Mouse (Mus musculus): ENCODE measurements at regions not wholly inside any gene's neighbourhood (a gene's known extent, or its start where the extent isn't known, plus 50 kb on each side); places are given as distances from the start of the nearest gene placed in this dataset.

DNA sequence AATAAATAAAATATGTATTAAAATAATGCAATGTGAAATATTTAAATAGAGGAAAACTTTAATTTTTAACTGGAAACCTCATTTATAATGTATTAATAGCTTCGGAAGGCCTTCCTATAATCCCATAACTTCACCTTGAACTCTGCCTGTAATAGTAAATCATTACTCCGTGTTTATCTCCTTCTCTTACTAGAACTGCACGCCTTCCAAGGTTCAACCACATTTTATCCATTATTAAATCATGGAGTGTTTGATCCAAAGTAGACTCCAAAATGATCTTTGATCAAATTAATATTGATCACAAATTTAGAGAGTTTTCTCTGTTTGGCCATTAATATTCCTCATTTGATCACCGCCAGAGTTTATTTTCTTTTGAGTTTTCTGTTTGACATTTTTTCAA lies 114.8 kb upstream of the Adgrl2 start:
- no peak for DNase-seq (ENCODE audit: low spot score)

- no peak for DNase-seq (ENCODE audit: low spot score)
These were observed 113.7 kb upstream of the Adgrl2 start for GRCm38 (mm10) chr3:149104080-149104479.

DNA sequence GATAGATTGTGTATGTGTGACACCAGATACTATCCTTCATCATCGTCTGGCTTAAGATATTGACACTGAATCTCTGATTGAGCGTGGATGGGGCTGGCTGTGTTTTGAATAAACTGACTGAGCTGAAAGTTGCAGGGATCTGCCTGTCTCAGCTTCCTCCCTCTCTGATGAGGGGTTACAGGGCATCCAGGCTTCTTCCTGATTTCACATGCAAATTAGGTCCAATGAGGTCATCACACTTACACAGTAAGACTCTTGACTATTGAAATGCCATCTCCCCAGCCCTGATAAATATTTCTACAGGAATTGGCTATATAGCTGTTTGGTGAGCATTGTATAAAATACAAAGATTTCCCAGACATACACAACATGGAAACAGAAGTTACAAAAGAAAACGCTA lies 113.1 kb upstream of the Adgrl2 start:
- no peak for DNase-seq (ENCODE audit: low spot score)

- no peak for DNase-seq (ENCODE audit: low spot score)
These were observed 112.5 kb upstream of the Adgrl2 start for GRCm38 (mm10) chr3:149102846-149103245.

DNA sequence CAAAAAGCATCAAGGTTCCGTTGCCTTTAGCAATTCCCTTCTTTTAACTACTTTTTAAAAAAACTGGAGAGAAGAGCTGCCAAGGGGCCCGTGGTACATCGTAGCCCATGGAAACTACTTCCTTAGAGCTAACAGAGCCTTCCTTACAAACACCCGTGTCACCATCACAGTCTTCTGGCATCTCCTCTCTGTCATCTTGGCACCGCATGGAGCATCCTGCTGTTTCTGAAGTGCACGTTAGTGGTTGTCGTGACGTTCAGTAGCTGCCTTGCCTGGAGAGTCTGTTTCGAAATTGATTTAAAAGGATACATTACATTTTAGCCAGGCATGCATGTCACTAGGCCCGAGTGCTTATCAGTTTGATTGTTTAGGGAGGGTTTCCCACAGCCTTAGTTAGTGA lies 111.4 kb upstream of the Adgrl2 start:
- no peak for DNase-seq (ENCODE audit: low spot score)

GRCm38 (mm10) chr3:149098764-149099163 lies 108.4 kb upstream of the Adgrl2 start:
- no peak for DNase-seq (ENCODE audit: low spot score)

- no peak for DNase-seq (ENCODE audit: low spot score)
These were observed 106.7 kb upstream of the Adgrl2 start for GRCm38 (mm10) chr3:149097026-149097425.

- no peak for DNase-seq (ENCODE audit: low spot score)
These were observed 102.3 kb upstream of the Adgrl2 start for GRCm38 (mm10) chr3:149092649-149093048.

GRCm38 (mm10) chr3:149090103-149090502 lies 99.7 kb upstream of the Adgrl2 start:
- DNase-seq (ENCODE audit: low spot score) = no peak

- DNase-seq (ENCODE audit: low spot score) = no peak
These were observed 98.3 kb upstream of the Adgrl2 start for GRCm38 (mm10) chr3:149088621-149089128.

- DNase-seq (ENCODE audit: low spot score) = no peak
These were observed 97.1 kb upstream of the Adgrl2 start for GRCm38 (mm10) chr3:149087488-149087887.

- DNase-seq (ENCODE audit: low spot score) = no peak
These were observed 96.3 kb upstream of the Adgrl2 start for GRCm38 (mm10) chr3:149086704-149087103.

DNA sequence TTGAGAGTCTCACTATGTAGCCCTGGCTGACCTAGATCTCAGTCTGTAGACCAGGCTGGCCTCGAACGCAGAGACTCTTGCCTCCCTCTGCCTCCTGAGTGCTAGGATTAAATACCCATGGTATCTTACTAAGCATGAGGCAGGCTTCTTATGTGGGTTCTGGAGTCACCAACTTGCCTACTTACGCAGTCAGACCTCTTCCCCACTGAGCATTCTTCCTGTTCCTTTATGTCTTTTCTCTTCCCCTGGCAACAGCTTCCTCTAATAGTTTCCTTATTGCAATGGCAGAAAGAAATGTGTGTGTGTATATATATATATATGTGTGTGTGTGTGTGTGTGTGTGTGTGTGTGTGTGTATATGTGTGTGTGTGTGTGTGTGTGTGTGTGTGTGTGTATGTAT lies 95.7 kb upstream of the Adgrl2 start:
- DNase-seq (ENCODE audit: low spot score) = no peak

GRCm38 (mm10) chr3:149084861-149085598 lies 94.7 kb upstream of the Adgrl2 start:
- no peak for DNase-seq (ENCODE audit: low spot score)

DNA sequence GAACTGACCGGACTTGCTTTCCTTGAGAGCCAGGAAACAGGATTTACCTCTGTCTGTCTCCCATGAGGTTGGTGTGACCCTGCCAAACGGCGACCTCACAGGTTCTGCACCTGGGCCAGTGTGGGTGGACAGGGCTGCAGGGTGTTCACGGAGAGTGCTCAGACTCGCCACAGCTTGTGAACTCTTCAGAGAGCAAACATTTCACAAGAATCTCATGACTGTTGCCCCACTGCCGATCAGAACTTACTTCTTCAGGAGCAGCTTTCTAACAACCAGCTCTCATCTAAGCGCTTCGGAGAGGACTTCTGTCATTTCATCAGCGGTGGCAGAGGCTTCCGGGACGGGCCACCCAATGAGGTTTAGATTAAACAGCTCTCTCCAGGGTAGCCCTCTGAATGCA lies 93.0 kb upstream of the Adgrl2 start:
- DNase-seq (ENCODE audit: low spot score) = no peak

DNA sequence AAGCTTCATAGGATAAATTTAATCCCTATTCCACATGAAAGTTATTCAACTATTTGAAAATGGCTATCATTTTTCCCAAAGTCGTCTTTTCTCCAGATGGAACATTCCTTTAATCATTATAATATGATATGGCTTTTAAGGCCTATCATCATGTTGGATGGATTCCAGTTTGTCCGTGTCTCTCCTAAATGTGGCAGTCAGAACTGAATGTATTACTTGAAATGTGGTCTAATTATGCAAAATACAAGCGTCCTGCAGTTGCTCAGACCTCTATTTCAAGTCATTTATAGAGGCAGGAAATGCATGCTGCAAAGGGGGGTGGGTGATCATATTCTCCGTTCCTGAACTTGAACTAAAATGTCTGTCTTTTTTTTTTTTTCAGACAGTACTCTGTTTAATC lies 88.5 kb upstream of the Adgrl2 start:
- DNase-seq (ENCODE audit: low spot score) = no peak

DNA sequence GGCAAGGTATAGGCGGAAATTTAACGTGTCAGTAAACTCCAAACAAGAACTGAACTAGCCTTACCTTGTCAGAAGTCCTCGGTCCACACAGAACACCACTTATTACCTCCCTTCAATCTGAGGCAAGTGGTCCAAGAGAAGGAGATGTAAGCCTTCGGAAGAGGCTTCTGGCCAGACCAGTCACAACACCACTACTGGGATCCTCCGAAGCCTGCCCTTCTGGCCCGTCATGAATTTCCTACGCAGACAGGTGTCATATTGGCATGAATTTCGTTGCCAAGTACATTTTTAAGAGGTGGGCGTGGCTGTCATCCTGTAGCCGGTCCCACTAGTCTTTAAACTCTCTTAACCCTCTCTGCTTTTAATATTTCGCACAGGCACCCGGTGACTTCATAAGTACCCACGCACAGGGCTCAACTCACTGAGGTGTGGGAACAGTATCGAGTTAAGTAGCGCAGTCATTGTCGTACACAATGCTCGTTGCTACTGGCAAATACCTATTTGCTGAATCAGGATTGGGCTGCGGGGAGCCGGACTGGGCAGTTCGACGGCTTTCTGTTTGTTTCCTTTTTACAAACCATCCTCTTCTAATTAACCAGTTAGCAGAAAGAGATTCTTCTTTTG lies 86.7 kb upstream of the Adgrl2 start:
- DNase-seq (ENCODE audit: low spot score) = no peak

GRCm38 (mm10) chr3:149075488-149075851 lies 85.1 kb upstream of the Adgrl2 start:
- DNase-seq (ENCODE audit: low spot score) = no peak

DNA sequence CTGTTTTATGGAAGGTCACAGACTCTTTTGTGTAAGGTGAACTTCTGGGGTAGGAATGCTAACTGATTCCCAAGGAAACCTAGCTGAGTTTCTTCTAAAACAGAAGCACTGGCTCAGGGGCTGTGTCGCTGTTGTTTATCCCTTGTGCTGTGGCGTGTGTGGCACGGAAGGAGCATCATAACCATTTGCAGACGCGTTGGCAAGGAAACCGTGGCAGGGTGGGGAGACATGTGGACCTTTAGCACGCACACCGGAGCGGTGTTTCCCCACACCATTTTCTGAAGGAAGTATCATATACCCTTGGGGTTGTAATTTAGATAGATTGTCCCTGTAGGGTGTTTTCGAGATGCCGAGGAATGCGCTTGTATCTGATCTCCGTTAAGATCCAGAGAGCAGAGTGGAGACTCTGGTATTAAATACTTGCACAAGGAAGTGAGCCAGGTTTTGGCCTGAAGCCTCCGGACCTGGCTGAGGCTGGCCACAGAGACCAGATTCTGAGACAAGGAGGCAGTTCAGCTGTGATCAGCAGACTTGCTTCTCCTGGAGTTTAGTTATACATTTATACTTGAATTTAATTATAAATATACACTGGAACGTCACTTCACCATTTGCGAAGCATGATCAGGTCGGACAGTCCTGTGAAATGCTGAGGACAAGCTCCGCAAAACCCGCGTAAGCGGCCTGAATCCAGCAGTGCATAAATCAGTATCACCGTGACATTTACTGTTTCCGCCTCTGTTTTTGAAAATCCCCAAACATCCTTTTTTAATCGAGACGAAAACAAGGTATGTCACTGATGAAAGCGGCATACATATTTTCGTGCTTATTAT lies 84.5 kb upstream of the Adgrl2 start:
- DNase-seq (ENCODE audit: low spot score) = no peak

- no peak for DNase-seq (ENCODE audit: low spot score)
These were observed 79.8 kb upstream of the Adgrl2 start for GRCm38 (mm10) chr3:149070201-149070600.

- no peak for DNase-seq (ENCODE audit: low spot score)
These were observed 79.1 kb upstream of the Adgrl2 start for GRCm38 (mm10) chr3:149069436-149069835.

DNA sequence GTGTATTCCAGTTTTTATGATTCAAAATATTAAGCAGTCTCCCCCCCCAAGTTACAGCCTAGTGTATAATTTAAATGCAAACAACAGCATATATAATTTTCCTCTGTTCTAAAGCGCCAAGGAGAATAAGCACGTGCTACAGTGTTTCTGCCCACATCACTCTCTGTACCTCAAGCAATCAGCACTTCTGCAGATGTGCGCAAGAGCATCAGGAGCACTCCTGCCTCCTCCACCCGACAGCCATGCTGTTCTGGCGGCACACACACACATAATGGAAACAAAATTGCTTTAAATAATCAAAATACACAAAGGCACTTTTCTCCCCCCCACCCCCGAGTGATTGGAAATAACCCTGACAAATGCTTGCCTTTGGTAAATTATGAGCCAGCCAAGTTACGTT lies 78.5 kb upstream of the Adgrl2 start:
- DNase-seq (ENCODE audit: low spot score) = no peak

DNA sequence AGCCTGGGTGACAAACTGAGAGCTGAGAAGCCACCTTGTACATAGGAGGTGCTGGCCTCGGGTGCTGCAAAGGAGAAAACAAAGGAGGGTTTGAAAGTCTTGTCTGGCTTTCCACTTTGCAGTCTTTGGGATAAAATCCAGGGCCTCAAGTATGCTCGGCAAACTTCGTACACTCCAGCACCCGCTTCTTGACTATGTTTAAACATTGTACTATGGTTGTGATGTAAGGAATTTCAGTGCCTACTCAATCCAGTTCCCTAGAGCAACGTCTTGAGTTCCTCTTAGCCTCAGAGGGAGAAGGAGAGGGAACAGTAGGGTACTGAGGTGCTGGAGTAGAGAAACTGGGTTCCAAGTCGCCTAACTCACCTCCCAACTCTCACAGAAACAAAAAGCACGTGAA lies 77.4 kb upstream of the Adgrl2 start:
- DNase-seq (ENCODE audit: low spot score) = no peak
